Mouse (Mus musculus): ENCODE data around the gene Gramd4. TPM values are rescaled to one million over a fixed set of nuclear protein-coding genes. Genes with fewer than 3 reads are reported as not detected.

Gramd4 gene
- polyA plus RNA-seq (2015; fragmentation: Nextera tagmentation; extraction: Ambion mirVana), result 5.6 and 6.4 TPM in 2 replicates

DNA sequence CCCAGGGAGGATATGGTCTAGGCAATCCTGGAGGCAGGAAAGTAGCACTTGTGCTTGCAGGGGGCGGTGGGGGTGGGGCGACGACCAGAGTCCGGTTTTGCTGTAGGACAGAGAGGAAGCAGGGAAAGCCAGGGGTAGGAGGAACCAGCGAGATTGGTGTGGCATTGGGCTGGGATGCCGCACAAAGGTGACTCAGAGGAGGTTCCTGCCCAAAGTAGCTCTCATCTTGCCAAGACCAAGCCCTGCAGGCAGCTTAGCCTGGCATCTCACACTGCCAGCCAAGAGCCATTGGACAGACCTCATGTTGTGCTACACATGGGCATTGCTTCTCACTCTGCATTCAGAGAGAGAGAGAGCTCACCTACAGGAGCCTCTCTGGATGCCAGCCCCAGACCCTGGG, at the start of gene Gramd4:
Gene Gramd4 (plus strand): TSS at position 283 of the 400 bp plus-strand sequence.
- H3K27ac ChIP-seq (ENCODE audit: low read depth, low read length), result peak within 1 kb of the TSS; percentile 66; the same call in 1 of the 2 replicates
- peak within 1 kb of the TSS; percentile 89 for H3K9ac ChIP-seq (ENCODE audit: low read depth, low read length)
- WGBS, result 24% methylated on average over 6 of the region's 6 CpGs
- no peak for ATAC-seq
- H3K4me2 ChIP-seq (replicated peaks; ENCODE audit: low read depth), result peak within 1 kb of the TSS; percentile 97
- H3K36me3 ChIP-seq (ENCODE audit: control insufficient read depth, insufficient read depth), result no peaks in the 10 kb centered on the region
- H3K4me3 ChIP-seq (ENCODE audit: low read depth, low read length), result peak within 1 kb of the TSS; percentile 79
- peaks cover 13% of the 10 kb centered on the region for H3K4me1 ChIP-seq (replicated peaks; ENCODE audit: control insufficient read depth, insufficient read depth, low read length)
- TF ChIP-seq CTCF (IDR thresholded peaks at IDR 0.05; ENCODE audit: low read depth), result no peak
- no peaks in the 10 kb centered on the region for H3K27me3 ChIP-seq (replicated peaks; ENCODE audit: control insufficient read depth, insufficient read depth, low read length)
- no peaks in the 10 kb centered on the region for H3K9me3 ChIP-seq (ENCODE audit: control insufficient read depth)

DNA sequence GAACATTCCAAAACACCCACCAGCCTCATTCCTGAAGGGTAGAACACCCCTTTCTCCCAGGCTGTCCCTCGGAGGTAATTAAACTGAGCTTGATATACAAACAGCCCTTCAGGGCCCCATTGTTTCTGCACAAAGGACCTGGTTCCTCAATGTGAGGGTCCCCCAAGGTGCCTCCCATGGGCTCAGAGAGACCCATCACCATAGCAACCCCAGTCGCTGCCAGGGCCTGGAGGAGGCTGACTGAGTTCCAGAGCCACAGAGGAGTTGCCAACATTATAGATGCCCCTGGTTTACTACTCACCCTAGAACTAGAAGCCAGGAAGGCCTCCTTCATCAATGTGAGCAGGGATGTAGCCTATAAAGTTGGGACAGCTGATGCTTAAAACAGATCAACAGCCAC, 44.4 kb upstream of the Gramd4 start:
- Histone ChIP-seq H3K9ac (ENCODE audit: low read depth, low read length) (no peak overlapping the region), H3K27me3 (replicated peaks; ENCODE audit: control insufficient read depth, insufficient read depth, low read length) (peaks cover 17% of the 10 kb centered on the region; the same call in 1 of the 2 replicates), H3K4me1 (replicated peaks; ENCODE audit: control insufficient read depth, insufficient read depth, low read length) (no peaks in the 10 kb centered on the region), H3K36me3 (ENCODE audit: control insufficient read depth, insufficient read depth) (no peaks in the 10 kb centered on the region), H3K4me3 (ENCODE audit: low read depth, low read length) (no peak overlapping the region), H3K9me3 (ENCODE audit: control insufficient read depth) (no peaks in the 10 kb centered on the region), H3K27ac (ENCODE audit: low read depth, low read length) (no peak overlapping the region), H3K4me2 (replicated peaks; ENCODE audit: low read depth) (no peak overlapping the region)
- WGBS, result 55% methylated on average over 2 of the region's 2 CpGs
- no peak for ATAC-seq
- no peak for TF ChIP-seq CTCF (IDR thresholded peaks at IDR 0.05; ENCODE audit: low read depth)

DNA sequence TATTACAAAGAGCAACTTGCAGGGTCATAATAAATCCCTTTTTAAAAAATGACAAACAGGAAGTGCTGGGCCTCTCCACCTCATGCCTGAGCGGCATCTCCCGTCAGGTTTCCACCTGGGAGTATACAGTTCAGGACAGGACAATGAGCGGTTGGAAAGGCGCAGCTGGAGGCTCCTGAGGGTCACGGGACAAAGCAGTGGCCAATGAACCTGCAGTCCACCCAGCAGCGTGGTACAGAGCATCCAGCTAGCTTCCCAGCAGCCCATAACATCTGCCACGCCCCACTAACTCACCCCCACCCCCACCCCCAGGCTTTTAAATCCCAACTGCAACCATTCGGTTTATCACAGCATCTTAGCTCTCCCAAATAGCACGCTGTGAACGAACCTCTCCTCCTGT, 43.8 kb upstream of the Gramd4 start:
- no peak overlapping the region for H3K4me3 ChIP-seq (ENCODE audit: low read depth, low read length)
- H3K4me2 ChIP-seq (replicated peaks; ENCODE audit: low read depth), result no peak overlapping the region
- WGBS, result 57% methylated on average over 10 of the region's 10 CpGs
- H3K9ac ChIP-seq (ENCODE audit: low read depth, low read length), result no peak overlapping the region
- H3K4me1 ChIP-seq (replicated peaks; ENCODE audit: control insufficient read depth, insufficient read depth, low read length), result no peaks in the 10 kb centered on the region
- H3K36me3 ChIP-seq (ENCODE audit: control insufficient read depth, insufficient read depth), result no peaks in the 10 kb centered on the region
- H3K9me3 ChIP-seq (ENCODE audit: control insufficient read depth), result no peaks in the 10 kb centered on the region
- no peak for ATAC-seq
- no peak for TF ChIP-seq CTCF (IDR thresholded peaks at IDR 0.05; ENCODE audit: low read depth)
- H3K27ac ChIP-seq (ENCODE audit: low read depth, low read length), result no peak overlapping the region
- peaks cover 17% of the 10 kb centered on the region; the same call in 1 of the 2 replicates for H3K27me3 ChIP-seq (replicated peaks; ENCODE audit: control insufficient read depth, insufficient read depth, low read length)

DNA sequence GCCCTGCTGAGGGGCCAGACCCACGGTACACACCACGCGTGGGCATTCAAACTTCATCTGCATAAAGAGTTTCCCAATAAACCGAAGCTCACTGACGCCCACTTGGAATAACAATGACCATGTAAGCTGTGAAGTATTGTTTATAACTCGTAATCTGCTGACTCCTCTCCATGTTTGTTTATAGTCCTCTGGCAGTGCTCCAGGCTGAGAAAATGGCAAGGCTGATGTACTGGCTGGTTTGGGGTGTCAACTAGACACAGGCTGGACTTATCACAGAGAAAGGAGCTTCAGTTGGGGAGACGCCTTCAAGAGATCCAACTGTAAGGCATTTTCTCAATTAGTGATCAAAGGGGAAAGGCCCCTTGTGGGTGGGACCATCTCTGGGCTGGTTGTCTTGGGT, 42.5 kb upstream of the Gramd4 start:
- no peaks in the 10 kb centered on the region for H3K36me3 ChIP-seq (ENCODE audit: control insufficient read depth, insufficient read depth)
- no peak for ATAC-seq
- no peaks in the 10 kb centered on the region for H3K4me1 ChIP-seq (replicated peaks; ENCODE audit: control insufficient read depth, insufficient read depth, low read length)
- H3K27ac ChIP-seq (ENCODE audit: low read depth, low read length), result no peak overlapping the region
- TF ChIP-seq CTCF (IDR thresholded peaks at IDR 0.05; ENCODE audit: low read depth), result no peak
- no peaks in the 10 kb centered on the region for H3K9me3 ChIP-seq (ENCODE audit: control insufficient read depth)
- H3K4me2 ChIP-seq (replicated peaks; ENCODE audit: low read depth), result no peak overlapping the region
- 0 out of 2 replicates have a peak, but pooled peaks cover 11% of the 10 kb centered on the region for H3K27me3 ChIP-seq (replicated peaks; ENCODE audit: control insufficient read depth, insufficient read depth, low read length)
- WGBS, result 72% methylated on average over 7 of the region's 7 CpGs
- no peak overlapping the region for H3K9ac ChIP-seq (ENCODE audit: low read depth, low read length)
- no peak overlapping the region for H3K4me3 ChIP-seq (ENCODE audit: low read depth, low read length)

- TF ChIP-seq CTCF (IDR thresholded peaks at IDR 0.05; ENCODE audit: low read depth), result no peak
- Histone ChIP-seq H3K4me1 (replicated peaks; ENCODE audit: control insufficient read depth, insufficient read depth, low read length) (no peaks in the 10 kb centered on the region; the same call in 1 of the 2 replicates), H3K4me2 (replicated peaks; ENCODE audit: low read depth) (no peak overlapping the region), H3K9me3 (ENCODE audit: control insufficient read depth) (no peaks in the 10 kb centered on the region), H3K9ac (ENCODE audit: low read depth, low read length) (no peak overlapping the region), H3K36me3 (ENCODE audit: control insufficient read depth, insufficient read depth) (no peaks in the 10 kb centered on the region), H3K4me3 (ENCODE audit: low read depth, low read length) (no peak overlapping the region), H3K27me3 (replicated peaks; ENCODE audit: control insufficient read depth, insufficient read depth, low read length) (0 out of 2 replicates have a peak, but pooled peaks cover 2% of the 10 kb centered on the region), H3K27ac (ENCODE audit: low read depth, low read length) (no peak overlapping the region)
- ATAC-seq, result no peak
- 46% methylated on average over 13 of the region's 13 CpGs for WGBS
These were observed 41.5 kb upstream of the Gramd4 start for GRCm38 (mm10) chr15:86015860-86016541.

- Histone ChIP-seq H3K9ac (ENCODE audit: low read depth, low read length) (no peak overlapping the region), H3K27me3 (replicated peaks; ENCODE audit: control insufficient read depth, insufficient read depth, low read length) (no peaks in the 10 kb centered on the region; the same call in 1 of the 2 replicates), H3K36me3 (ENCODE audit: control insufficient read depth, insufficient read depth) (no peaks in the 10 kb centered on the region), H3K4me3 (ENCODE audit: low read depth, low read length) (no peak overlapping the region), H3K4me1 (replicated peaks; ENCODE audit: control insufficient read depth, insufficient read depth, low read length) (no peaks in the 10 kb centered on the region; the same call in 1 of the 2 replicates), H3K4me2 (replicated peaks; ENCODE audit: low read depth) (no peak overlapping the region), H3K9me3 (ENCODE audit: control insufficient read depth) (no peaks in the 10 kb centered on the region), H3K27ac (ENCODE audit: low read depth, low read length) (no peak overlapping the region)
- no peak for ATAC-seq
- TF ChIP-seq CTCF (IDR thresholded peaks at IDR 0.05; ENCODE audit: low read depth), result no peak
- 89% methylated on average over 6 of the region's 6 CpGs for WGBS
These were observed 40.2 kb upstream of the Gramd4 start for GRCm38 (mm10) chr15:86017336-86017735.

All from intestine, postnatal 0 days (tissue).